Mouse (Mus musculus) cerebellum, adult 2 months (tissue): ENCODE results near the gene Cstad.

Source experiments
- CTCF ChIP-seq: fragments of 200-500 bp; IDR thresholded peaks from 2 replicates; pipeline ENCODE4 v1.5.1; 2011; ENCODE audit warnings: low read depth, mild to moderate bottlenecking, control low read depth, low read length, moderate library complexity, borderline replicate concordance; ENCODE audit not compliant: insufficient read depth
- POLR2A ChIP-seq: fragments of 200-500 bp; IDR thresholded peaks from 2 replicates; pipeline ENCODE4 v1.6.1; 2011; ENCODE audit warnings: low read length, control low read depth, borderline replicate concordance; ENCODE audit not compliant: insufficient read depth

- TF ChIP-seq CTCF (no peak), POLR2A (no peak)
Observed at GRCm38 (mm10) chr2:30592391-30592790, 2.4 kb upstream of the Cstad start.
